Mouse (Mus musculus) heart, postnatal 0 days (tissue): ENCODE data around the gene Dcpp3.

Source experiments
- CTCF ChIP-seq: IDR thresholded peaks from 2 replicates; pipeline ENCODE4 v1.5.1; 2016; ENCODE audit warnings: antibody characterized with exemption, control low read depth, low read depth
- EP300 ChIP-seq: IDR thresholded peaks from 2 replicates; pipeline ENCODE4 v1.6.1; 2016; ENCODE audit warnings: antibody characterized with exemption, low read depth

DNA sequence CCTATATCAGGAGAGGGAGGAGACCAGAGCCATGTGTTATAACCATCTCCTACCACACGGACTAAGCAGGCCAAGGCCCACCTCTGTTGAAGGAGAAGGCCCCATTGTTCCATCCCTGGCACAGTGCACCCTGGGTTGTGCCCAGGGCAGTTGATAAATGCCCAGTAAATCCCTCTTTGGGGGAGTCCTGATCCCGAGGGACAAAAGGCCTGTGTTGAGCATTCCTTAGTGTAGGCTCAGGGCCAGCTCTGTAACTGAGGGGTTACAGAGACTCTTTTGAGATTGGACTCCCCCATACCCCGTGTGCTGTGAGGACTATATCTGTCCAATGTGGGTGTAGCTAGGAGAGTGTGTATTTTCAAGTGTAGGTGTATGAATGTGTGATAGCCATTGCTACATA, 40.5 kb upstream of the Dcpp3 start:
- TF ChIP-seq CTCF, result no peak
- no peak for TF ChIP-seq EP300
